Mouse (Mus musculus): ENCODE data around the gene Armh1. TPM values are rescaled to one million over a fixed set of nuclear protein-coding genes. Genes with fewer than 3 reads are reported as not detected.

The Armh1 gene
- polyA plus RNA-seq, 1 experiment = not detected

GRCm38 (mm10) chr4:117283271-117284191 lies 31.6 kb upstream of the Armh1 start:
- peaks cover 94% of the 10 kb centered on the region for H3K36me3 ChIP-seq (replicated peaks; ENCODE audit: low read length)
- peaks cover 44% of the 10 kb centered on the region for H3K4me1 ChIP-seq

GRCm38 (mm10) chr4:117281090-117281845 lies 29.3 kb upstream of the Armh1 start:
- no peak for TF ChIP-seq GATA1 (IDR thresholded peaks at IDR 0.05; ENCODE audit: borderline replicate concordance, low read length)
- TF ChIP-seq FLI1 (IDR thresholded peaks at IDR 0.05; ENCODE audit: low read length) = no peak
- no peaks in the 10 kb centered on the region for H3K9me3 ChIP-seq
- peaks cover 22% of the 10 kb centered on the region for H3K4me1 ChIP-seq
- H3K4me3 ChIP-seq (replicated peaks) = no peak overlapping the region
- peaks cover 100% of the 10 kb centered on the region for H3K36me3 ChIP-seq (replicated peaks; ENCODE audit: low read length)
- H3K27me3 ChIP-seq (replicated peaks) = no peaks in the 10 kb centered on the region

More at GRCm38 (mm10) chr4:117283271-117284191, 31.6 kb upstream of the Armh1 start:
- H3K27me3 ChIP-seq (replicated peaks) = no peaks in the 10 kb centered on the region
- TF ChIP-seq FLI1 (IDR thresholded peaks at IDR 0.05; ENCODE audit: low read length) (no peak), GATA1 (IDR thresholded peaks at IDR 0.05; ENCODE audit: borderline replicate concordance, low read length) (no peak)
- H3K4me3 ChIP-seq (replicated peaks) = no peak overlapping the region
- H3K9me3 ChIP-seq = no peaks in the 10 kb centered on the region

- H3K36me3 ChIP-seq (replicated peaks; ENCODE audit: low read length) = peaks cover 100% of the 10 kb centered on the region
- H3K9me3 ChIP-seq = no peaks in the 10 kb centered on the region
- no peaks in the 10 kb centered on the region for H3K27me3 ChIP-seq (replicated peaks)
- peaks cover 16% of the 10 kb centered on the region for H3K4me1 ChIP-seq
- H3K4me3 ChIP-seq (replicated peaks) = no peak overlapping the region
- TF ChIP-seq GATA1 (IDR thresholded peaks at IDR 0.05; ENCODE audit: borderline replicate concordance, low read length) (no peak), FLI1 (IDR thresholded peaks at IDR 0.05; ENCODE audit: low read length) (no peak)
These were observed 28.5 kb upstream of the Armh1 start for GRCm38 (mm10) chr4:117280397-117280930.

- H3K36me3 ChIP-seq (replicated peaks; ENCODE audit: low read length) = peaks cover 100% of the 10 kb centered on the region
- TF ChIP-seq GATA1 (IDR thresholded peaks at IDR 0.05; ENCODE audit: borderline replicate concordance, low read length) = no peak
- TF ChIP-seq FLI1 (IDR thresholded peaks at IDR 0.05; ENCODE audit: low read length) = no peak
These were observed 27.3 kb upstream of the Armh1 start for GRCm38 (mm10) chr4:117279253-117279642.

GRCm38 (mm10) chr4:117278381-117279252 lies 26.7 kb upstream of the Armh1 start:
- TF ChIP-seq FLI1 (IDR thresholded peaks at IDR 0.05; ENCODE audit: low read length) = no peak
- no peak for TF ChIP-seq GATA1 (IDR thresholded peaks at IDR 0.05; ENCODE audit: borderline replicate concordance, low read length)
- H3K27me3 ChIP-seq (replicated peaks) = no peaks in the 10 kb centered on the region
- peaks cover 8% of the 10 kb centered on the region for H3K9me3 ChIP-seq
- peaks cover under 1% of the 10 kb centered on the region; the same call in 1 of the 2 replicates for H3K4me1 ChIP-seq
- H3K4me3 ChIP-seq (replicated peaks) = no peak overlapping the region
- H3K36me3 ChIP-seq (replicated peaks; ENCODE audit: low read length) = peaks cover 100% of the 10 kb centered on the region

More at GRCm38 (mm10) chr4:117279253-117279642, 27.3 kb upstream of the Armh1 start:
- H3K9me3 ChIP-seq = peaks cover 8% of the 10 kb centered on the region
- H3K27me3 ChIP-seq (replicated peaks) = no peaks in the 10 kb centered on the region
- no peak overlapping the region for H3K4me3 ChIP-seq (replicated peaks)
- peaks cover 7% of the 10 kb centered on the region for H3K4me1 ChIP-seq

- Histone ChIP-seq H3K36me3 (replicated peaks; ENCODE audit: low read length) (peaks cover 100% of the 10 kb centered on the region), H3K27me3 (replicated peaks) (no peaks in the 10 kb centered on the region), H3K4me3 (replicated peaks) (no peak overlapping the region), H3K4me1 (no peaks in the 10 kb centered on the region), H3K9me3 (peaks cover 8% of the 10 kb centered on the region)
- no peak for TF ChIP-seq FLI1 (IDR thresholded peaks at IDR 0.05; ENCODE audit: low read length)
- TF ChIP-seq GATA1 (IDR thresholded peaks at IDR 0.05; ENCODE audit: borderline replicate concordance, low read length) = no peak
These were observed 25.8 kb upstream of the Armh1 start for GRCm38 (mm10) chr4:117277687-117278086.

GRCm38 (mm10) chr4:117277021-117277420 lies 25.1 kb upstream of the Armh1 start:
- no peak for TF ChIP-seq FLI1 (IDR thresholded peaks at IDR 0.05; ENCODE audit: low read length)
- TF ChIP-seq GATA1 (IDR thresholded peaks at IDR 0.05; ENCODE audit: borderline replicate concordance, low read length) = no peak
- Histone ChIP-seq H3K4me1 (no peaks in the 10 kb centered on the region), H3K27me3 (replicated peaks) (no peaks in the 10 kb centered on the region), H3K36me3 (replicated peaks; ENCODE audit: low read length) (peaks cover 100% of the 10 kb centered on the region), H3K9me3 (peaks cover 8% of the 10 kb centered on the region), H3K4me3 (replicated peaks) (no peak overlapping the region)

GRCm38 (mm10) chr4:117276281-117276711 lies 24.4 kb upstream of the Armh1 start:
- no peaks in the 10 kb centered on the region for H3K27me3 ChIP-seq (replicated peaks)
- H3K4me1 ChIP-seq = no peaks in the 10 kb centered on the region
- H3K9me3 ChIP-seq = peaks cover 8% of the 10 kb centered on the region
- TF ChIP-seq FLI1 (IDR thresholded peaks at IDR 0.05; ENCODE audit: low read length) (no peak), GATA1 (IDR thresholded peaks at IDR 0.05; ENCODE audit: borderline replicate concordance, low read length) (no peak)
- H3K4me3 ChIP-seq (replicated peaks) = no peak overlapping the region
- peaks cover 100% of the 10 kb centered on the region for H3K36me3 ChIP-seq (replicated peaks; ENCODE audit: low read length)

GRCm38 (mm10) chr4:117274720-117275119 lies 22.8 kb upstream of the Armh1 start:
- Histone ChIP-seq H3K4me3 (replicated peaks) (no peak overlapping the region), H3K27me3 (replicated peaks) (no peaks in the 10 kb centered on the region), H3K9me3 (peaks cover 8% of the 10 kb centered on the region), H3K36me3 (replicated peaks; ENCODE audit: low read length) (peaks cover 92% of the 10 kb centered on the region), H3K4me1 (no peaks in the 10 kb centered on the region)
- TF ChIP-seq GATA1 (IDR thresholded peaks at IDR 0.05; ENCODE audit: borderline replicate concordance, low read length) (no peak), FLI1 (IDR thresholded peaks at IDR 0.05; ENCODE audit: low read length) (no peak)

All from megakaryocyte, embryonic 14.5 days (primary cell).